Mouse (Mus musculus) liver, embryonic 14.5 days (tissue): ENCODE measurements around the gene Plxnb2. TPM values are rescaled to one million over a fixed set of nuclear protein-coding genes. Genes with fewer than 3 reads are reported as not detected.

Experiments
- ATAC-seq: fragments of 200-750 bp; cut with Nextera tagmentation; 2 replicates; pipeline ENCODE4 v1.8.0; 2017; ENCODE audit warnings: moderate number of reproducible peaks, mild to moderate bottlenecking, moderate library complexity; ENCODE audit not compliant: insufficient read depth
- DNase-seq, 3 experiments: peaks; one replicate each; pipeline ENCODE4 v3.0.0-alpha.2; 2012 to 2013; ENCODE audit warnings: low read depth in 3 of 3, low spot score in 3 of 3
- H3K27ac ChIP-seq: fragments of 300-500 bp; sonication (generic); 2 replicates; pipeline ENCODE4 v1.5.1; 2014; ENCODE audit warnings: moderate library complexity, mild to moderate bottlenecking, control low read depth, inconsistent platforms
- H3K27me3 ChIP-seq: fragments of 300-500 bp; sonication (generic); 2 replicates; pipeline ENCODE4 v1.6.1; 2014; ENCODE audit warnings: mild to moderate bottlenecking, low read length, moderate library complexity; ENCODE audit not compliant: control insufficient read depth, insufficient read depth
- H3K36me3 ChIP-seq: fragments of 300-500 bp; sonication (generic); replicated peaks from 2 replicates; pipeline ENCODE4 v1.6.1; 2014; ENCODE audit warnings: low read depth; ENCODE audit not compliant: control insufficient read depth, insufficient read depth
- H3K4me1 ChIP-seq, 2 experiments: fragments of 200-500 bp in 1 of 2; fragments of 300-500 bp in 1 of 2; sonication (generic) in 1 of 2; replicated peaks; 2 replicates each; pipeline ENCODE4 v1.6.1; 2012 to 2014; ENCODE audit warnings: antibody characterized with exemption in 1 of 2, inconsistent platforms in 1 of 2, low read length in 1 of 2; ENCODE audit not compliant: control insufficient read depth in 2 of 2, insufficient read depth in 2 of 2
- H3K4me2 ChIP-seq: fragments of 300-500 bp; sonication (generic); 2 replicates; pipeline ENCODE4 v1.6.1; 2014; ENCODE audit warnings: low read depth, mild to moderate bottlenecking, control low read depth, moderate library complexity
- H3K4me3 ChIP-seq, 2 experiments: fragments of 200-500 bp in 1 of 2; fragments of 300-500 bp in 1 of 2; sonication (generic) in 1 of 2; 2 replicates each; pipeline ENCODE4 v1.5.1; 2012 to 2014; ENCODE audit warnings: low read depth in 2 of 2, low read length in 2 of 2, mild to moderate bottlenecking in 2 of 2, control low read depth in 1 of 2, inconsistent platforms in 1 of 2, moderate library complexity in 1 of 2; ENCODE audit not compliant: insufficient read depth in 1 of 2
- H3K9ac ChIP-seq: fragments of 300-500 bp; sonication (generic); replicated peaks from 2 replicates; pipeline ENCODE4 v1.6.1; 2014; ENCODE audit warnings: mild to moderate bottlenecking, control low read depth, moderate library complexity
- H3K9me3 ChIP-seq: fragments of 300-500 bp; sonication (generic); 2 replicates; pipeline ENCODE4 v1.6.1; 2016; ENCODE audit warnings: low read length, mixed read lengths; ENCODE audit not compliant: control insufficient read depth
- CTCF ChIP-seq: IDR thresholded peaks from 2 replicates; pipeline ENCODE4 v1.5.1; 2016; ENCODE audit warnings: antibody characterized with exemption, low read depth, control low read depth
- EP300 ChIP-seq: IDR thresholded peaks from 2 replicates; pipeline ENCODE4 v1.6.1; 2016; ENCODE audit warnings: antibody characterized with exemption, low read depth
- WGBS: fragments of 180-500 bp; shearing (Covaris S2); extraction: QIAGEN DNeasy Blood & Tissue Kit; methylation state at CpG from one replicate; pipeline ENCODE4 v1.1.7; 2014; ENCODE audit not compliant: insufficient replicate concordance; 5-methylcytosine and 5-hydroxymethylcytosine counted together
- polyA plus RNA-seq, 2 experiments: library from polyadenylated mRNA; depleted of rRNA in 1 of 2; stranded (reverse) in 1 of 2; unstranded in 1 of 2; fragments of >200 nt; fragmentation: Nextera tagmentation in 1 of 2; extraction: Ambion mirVana in 1 of 2; gene quantifications; 2 replicates each; pipeline versions ENCODE4 v1.2.1 to v1.2.3; 2012 to 2014

Plxnb2 gene
- polyA plus RNA-seq, 2 experiments: 16.4 to 23.7 TPM

- ATAC-seq: no peak
- peaks cover 37% of the 10 kb centered on the region for H3K27me3 ChIP-seq
- H3K4me3 ChIP-seq: no peak overlapping the region
- no peaks in the 10 kb centered on the region for H3K36me3 ChIP-seq
- no peak overlapping the region for H3K9ac ChIP-seq
- 68% methylated on average over 13 of the region's 13 CpGs for WGBS
- H3K4me1 ChIP-seq: peaks cover 7 to 40% of the 10 kb centered on the region in 2 experiments
- H3K9me3 ChIP-seq: no peaks in the 10 kb centered on the region
- no peak for DNase-seq
- no peak overlapping the region for H3K27ac ChIP-seq
- no peak overlapping the region for H3K4me2 ChIP-seq
- no peak for TF ChIP-seq CTCF
- TF ChIP-seq EP300: no peak
Measured at GRCm38 (mm10) chr15:89175411-89176155, 5.0 kb downstream of the Plxnb2 start.

DNA sequence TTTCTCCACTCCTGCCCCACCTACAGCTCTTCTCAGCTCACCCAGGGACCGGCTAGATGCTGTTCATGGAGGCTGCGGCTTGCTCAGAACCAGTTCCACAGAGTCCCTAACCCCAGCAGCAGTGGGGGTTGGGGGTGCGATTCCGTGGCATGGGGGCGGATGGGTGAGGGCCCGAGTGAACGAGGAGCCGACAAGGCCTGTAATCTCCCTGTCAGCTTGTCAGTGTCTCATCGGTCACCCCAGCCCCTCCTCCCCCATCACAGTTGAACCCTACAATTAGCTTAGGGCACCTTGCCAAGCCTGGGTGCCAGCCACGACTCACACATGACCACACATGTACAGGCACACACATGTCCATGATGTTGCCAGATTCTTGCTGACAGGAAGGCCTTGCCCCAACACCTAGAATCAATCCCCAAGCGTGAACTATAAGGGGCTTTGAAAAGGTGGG lies 5.7 kb downstream of the Plxnb2 start:
- Histone ChIP-seq H3K9me3 (no peaks in the 10 kb centered on the region), H3K4me2 (no peak overlapping the region), H3K9ac (no peak overlapping the region), H3K36me3 (no peaks in the 10 kb centered on the region), H3K4me1 (peaks cover 7 to 41% of the 10 kb centered on the region in 2 experiments), H3K4me3 (no peak overlapping the region), H3K27me3 (peaks cover 30% of the 10 kb centered on the region), H3K27ac (no peak overlapping the region)
- DNase-seq: no peak
- no peak for ATAC-seq
- WGBS: 59% methylated on average over 11 of the region's 11 CpGs
- TF ChIP-seq CTCF: no peak
- TF ChIP-seq EP300: no peak

DNA sequence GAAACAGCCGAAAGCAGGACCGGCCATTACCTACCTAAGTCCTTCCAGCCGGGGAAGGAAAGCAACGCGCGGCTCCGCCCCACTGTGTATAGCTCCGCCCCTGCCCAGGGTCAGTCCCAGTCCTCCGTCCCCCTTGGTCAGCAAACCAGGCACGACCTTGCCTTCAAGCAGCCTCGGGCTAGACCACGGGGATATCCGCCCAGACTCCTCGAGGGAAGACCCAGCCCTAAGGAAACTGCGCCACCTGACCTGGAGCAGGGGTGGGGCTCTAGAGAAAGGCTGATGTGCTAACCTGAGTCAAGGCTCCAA lies 6.7 kb downstream of the Plxnb2 start:
- Histone ChIP-seq H3K27me3 (peaks cover 22% of the 10 kb centered on the region), H3K4me2 (peak overlapping the region; percentile 68), H3K4me1 (peaks cover 7 to 40% of the 10 kb centered on the region in 2 experiments), H3K36me3 (no peaks in the 10 kb centered on the region), H3K4me3 (peak overlapping the region; percentile 38 to 55), H3K9ac (no peak overlapping the region), H3K27ac (no peak overlapping the region), H3K9me3 (no peaks in the 10 kb centered on the region)
- TF ChIP-seq CTCF (no peak), EP300 (no peak)
- ATAC-seq: peak; percentile 40
- WGBS: 4% methylated on average over 15 of the region's 15 CpGs
- no peak for DNase-seq

GRCm38 (mm10) chr15:89173024-89173905 lies 7.3 kb downstream of the Plxnb2 start:
- DNase-seq (no peak), ATAC-seq (no peak)
- peaks cover 3 to 35% of the 10 kb centered on the region in 2 experiments for H3K4me1 ChIP-seq

More at GRCm38 (mm10) chr15:89173024-89173905, 7.3 kb downstream of the Plxnb2 start:
- Histone ChIP-seq H3K27me3 (peaks cover 22% of the 10 kb centered on the region), H3K9ac (peak overlapping the region; percentile 23), H3K9me3 (no peaks in the 10 kb centered on the region), H3K27ac (no peak overlapping the region), H3K36me3 (no peaks in the 10 kb centered on the region), H3K4me3 (peak overlapping the region; percentile 38 to 55), H3K4me2 (peak overlapping the region; percentile 68)
- WGBS: under 1% methylated on average over 63 of the region's 65 CpGs
- no peak for TF ChIP-seq CTCF
- TF ChIP-seq EP300: no peak
